Comparison of ENCODE assay signal across 8 mouse cellular contexts in genomic region chr11:19016481-19017220, GRCm38 (mm10). TPM values are rescaled to one million over a fixed set of nuclear protein-coding genes. Genes with fewer than 3 reads are reported as not detected.
DNase-seq lines count a peak whose midpoint lies in the region; ATAC-seq and TF ChIP-seq lines count a peak whose summit lies in the region.

No protein-coding gene starts in this region.

- peaks cover 34% of the 10 kb centered on the region for H3K36me3 ChIP-seq in lung, embryonic 14.5 days (ENCODE audit: insufficient read depth)
- H3K36me3 ChIP-seq in forebrain, embryonic 14.5 days (ENCODE audit: control insufficient read depth, insufficient read depth, low read length), result no peaks in the 10 kb centered on the region
- no peaks in the 10 kb centered on the region for H3K36me3 ChIP-seq in limb, embryonic 13.5 days
- H3K36me3 ChIP-seq in thymus, adult 2 months (ENCODE audit: control insufficient read depth, insufficient read depth, low read length), result no peaks in the 10 kb centered on the region

- no peak for ATAC-seq in lung, embryonic 14.5 days (ENCODE audit: insufficient read depth)
- no peak for ATAC-seq in forebrain, embryonic 14.5 days
- ATAC-seq in limb, embryonic 13.5 days (ENCODE audit: low FRiP score, low read depth), result no peak

- WGBS in lung, embryonic 14.5 days, result under 1% methylated on average over 10 of the region's 10 CpGs
- WGBS in forebrain, embryonic 14.5 days, result 2% methylated on average over 10 of the region's 10 CpGs
- 6% methylated on average over 10 of the region's 10 CpGs for WGBS in limb, embryonic 13.5 days
- 19% methylated on average over 10 of the region's 10 CpGs for WGBS in olfactory bulb, adult 2 months
- 11% methylated on average over 10 of the region's 10 CpGs for WGBS in thymus, adult 2 months

- TF ChIP-seq CTCF in lung, embryonic 14.5 days (IDR thresholded peaks at IDR 0.05; ENCODE audit: low read depth), result no peak
- no peak for TF ChIP-seq CTCF in olfactory bulb, adult 2 months (IDR thresholded peaks at IDR 0.05; ENCODE audit: insufficient read depth, low read depth, low read length)
- no peak for TF ChIP-seq CTCF in thymus, adult 2 months (IDR thresholded peaks at IDR 0.05; ENCODE audit: borderline replicate concordance, control insufficient read depth, extremely low read depth, insufficient read depth, low read length, poor library complexity)

- H3K4me1 ChIP-seq in lung, embryonic 14.5 days (ENCODE audit: insufficient read depth), result peaks cover 4% of the 10 kb centered on the region; the same call in 1 of the 2 replicates
- peaks cover 4% of the 10 kb centered on the region for H3K4me1 ChIP-seq in forebrain, embryonic 14.5 days (ENCODE audit: control insufficient read depth, insufficient read depth, low read length)
- H3K4me1 ChIP-seq in limb, embryonic 13.5 days, result peaks cover 17% of the 10 kb centered on the region
- peaks cover 13% of the 10 kb centered on the region for H3K4me1 ChIP-seq in olfactory bulb, adult 2 months (ENCODE audit: control insufficient read depth, insufficient read depth, low read length)
- H3K4me1 ChIP-seq in thymus, adult 2 months (replicated peaks; ENCODE audit: control insufficient read depth, insufficient read depth, low read length), result no peaks in the 10 kb centered on the region

- peak overlapping the region; percentile 62 for H3K4me2 ChIP-seq in lung, embryonic 14.5 days
- H3K4me2 ChIP-seq in forebrain, embryonic 14.5 days (ENCODE audit: low read length), result peak overlapping the region; percentile 80
- peak overlapping the region; percentile 70 for H3K4me2 ChIP-seq in limb, embryonic 13.5 days (replicated peaks)

- peak overlapping the region; percentile 62 for H3K4me3 ChIP-seq in lung, embryonic 14.5 days (ENCODE audit: low read depth, low read length)
- peak overlapping the region; percentile 58 for H3K4me3 ChIP-seq in forebrain, embryonic 14.5 days (ENCODE audit: low read depth, low read length)
- H3K4me3 ChIP-seq in limb, embryonic 13.5 days, result peak overlapping the region; percentile 58
- peak overlapping the region; percentile 58 for H3K4me3 ChIP-seq in olfactory bulb, adult 2 months (ENCODE audit: insufficient read depth, low read depth, low read length)
- no peak overlapping the region for H3K4me3 ChIP-seq in thymus, adult 2 months (ENCODE audit: control insufficient read depth, insufficient read depth, low read length)

- no peaks in the 10 kb centered on the region for H3K9me3 ChIP-seq in lung, embryonic 14.5 days (ENCODE audit: low read depth, low read length)
- H3K9me3 ChIP-seq in forebrain, embryonic 14.5 days (replicated peaks; ENCODE audit: control insufficient read depth, low read length), result no peaks in the 10 kb centered on the region
- no peaks in the 10 kb centered on the region for H3K9me3 ChIP-seq in limb, embryonic 13.5 days

- DNase-seq in lung, embryonic 14.5 days, result peak; percentile 59
- DNase-seq in lung, postnatal 36 days, result no peak
- no peak for DNase-seq in forebrain, embryonic 14.5 days (ENCODE audit: low spot score)
- DNase-seq in thymus, adult 2 months, result no peak
- no peak for DNase-seq in natural killer cell, adult 2 months (ENCODE audit: low spot score in 2 of 2)
- DNase-seq in urinary bladder, postnatal 10 days (ENCODE audit: low spot score), result no peak

- no peaks in the 10 kb centered on the region for H3K27me3 ChIP-seq in lung, embryonic 14.5 days (ENCODE audit: insufficient read depth, low read length)
- H3K27me3 ChIP-seq in forebrain, embryonic 14.5 days (replicated peaks; ENCODE audit: control insufficient read depth, insufficient read depth, low read length), result peaks cover 34% of the 10 kb centered on the region
- H3K27me3 ChIP-seq in limb, embryonic 13.5 days, result peaks cover 72% of the 10 kb centered on the region
- H3K27me3 ChIP-seq in thymus, adult 2 months (ENCODE audit: control insufficient read depth, insufficient read depth, low read length), result peaks cover 14% of the 10 kb centered on the region; the same call in 1 of the 2 replicates

- peak overlapping the region; percentile 100 for H3K27ac ChIP-seq in lung, embryonic 14.5 days (ENCODE audit: low read depth)
- H3K27ac ChIP-seq in forebrain, embryonic 14.5 days (ENCODE audit: low read depth, low read length), result no peak overlapping the region
- H3K27ac ChIP-seq in limb, embryonic 13.5 days, result no peak overlapping the region
- peak overlapping the region; percentile 84 for H3K27ac ChIP-seq in olfactory bulb, adult 2 months (ENCODE audit: insufficient read depth, low read depth, low read length)
- no peak overlapping the region for H3K27ac ChIP-seq in thymus, adult 2 months (ENCODE audit: control insufficient read depth, insufficient read depth, low read length)

- H3K9ac ChIP-seq in lung, embryonic 14.5 days, result peak overlapping the region; percentile 86
- H3K9ac ChIP-seq in forebrain, embryonic 14.5 days (ENCODE audit: low read length), result peak overlapping the region; percentile 59
- H3K9ac ChIP-seq in limb, embryonic 13.5 days, result peak overlapping the region; percentile 46

- no peak for TF ChIP-seq POLR2A in olfactory bulb, adult 2 months (IDR thresholded peaks at IDR 0.05; ENCODE audit: insufficient read depth, low read depth, low read length)
- TF ChIP-seq POLR2A in thymus, adult 2 months (IDR thresholded peaks at IDR 0.05; ENCODE audit: control insufficient read depth, extremely low read depth, insufficient read depth, low read length, poor library complexity), result no peak

RNA-seq across cellular contexts. Expression of gene Meis1, which starts 2.1 kb away (rescaled TPM):
- 122 and 132 TPM in 2 replicates for polyA plus RNA-seq in lung, embryonic 14.5 days (2014; fragmentation: Nextera tagmentation; extraction: Ambion mirVana)
- polyA plus RNA-seq in forebrain, embryonic 14.5 days (2014; fragmentation: Nextera tagmentation; extraction: Ambion mirVana), result 19.2 and 20.1 TPM in 2 replicates
- 20.9 and 24.5 TPM in 2 replicates for polyA plus RNA-seq in limb, embryonic 13.5 days (2015; fragmentation: Nextera tagmentation; extraction: Ambion mirVana)
- not detected in 2 replicates for polyA plus RNA-seq in olfactory bulb, adult 2 months (2012; ENCODE audit: insufficient read depth, insufficient read length, low replicate concordance, missing spikeins)
- 4.6 and 6.6 TPM in 2 replicates for polyA plus RNA-seq in thymus, adult 2 months (2012; rRNA removed)

Comparison
In these comparisons a context has a peak if more than half of its experiments do, and no peak if none do; other contexts are left out.
1. H3K27ac ChIP-seq: peak in lung, embryonic 14.5 days (single experiment) and olfactory bulb, adult 2 months (single experiment); none in forebrain, embryonic 14.5 days (single experiment), limb, embryonic 13.5 days (single experiment) and thymus, adult 2 months (single experiment).
2. Peak in every context shown above with its lines, with median percentiles within 50 percentile points of each other: H3K4me2 ChIP-seq and H3K9ac ChIP-seq.